Mouse (Mus musculus): ENCODE results near the gene Pi4ka. TPM values are rescaled to one million over a fixed set of nuclear protein-coding genes. Genes with fewer than 3 reads are reported as not detected.
"Not testable (repeated sequence)": the region's sequence is repeated elsewhere in the genome, so short reads cannot be mapped to it uniquely, and the experiment has no call there.

Pi4ka gene
- polyA plus RNA-seq, 1 experiment from 2014 or later, result 29.7 TPM

GRCm38 (mm10) chr16:17239409-17239808 is 166.7 kb downstream of the Pi4ka start:
- no peak for ATAC-seq (replicated peaks; ENCODE audit: low FRiP score)
- Histone ChIP-seq H3K27me3 (replicated peaks; ENCODE audit: control insufficient read depth, insufficient read depth, low read length) (no peaks in the 10 kb centered on the region), H3K4me2 (no peak overlapping the region), H3K27ac (ENCODE audit: low read depth, low read length) (no peak overlapping the region), H3K4me3 (ENCODE audit: low read depth, low read length) (no peak overlapping the region), H3K9ac (ENCODE audit: low read depth, low read length) (no peak overlapping the region), H3K4me1 (replicated peaks; ENCODE audit: control insufficient read depth, insufficient read depth, low read length) (peaks cover 72% of the 10 kb centered on the region), H3K36me3 (ENCODE audit: control insufficient read depth, insufficient read depth, low read length) (no peaks in the 10 kb centered on the region), H3K9me3 (ENCODE audit: control insufficient read depth, low read length) (no peaks in the 10 kb centered on the region)
- WGBS, result 79% methylated on average over 2 of the region's 2 CpGs
- DNase-seq (ENCODE audit: low spot score), result no peak

- DNase-seq (ENCODE audit: low spot score) (no peak), ATAC-seq (replicated peaks; ENCODE audit: low FRiP score) (peak; percentile 65)
- H3K36me3 ChIP-seq (ENCODE audit: control insufficient read depth, insufficient read depth, low read length), result no peaks in the 10 kb centered on the region
- H3K4me1 ChIP-seq (replicated peaks; ENCODE audit: control insufficient read depth, insufficient read depth, low read length), result peaks cover 69% of the 10 kb centered on the region
- H3K9me3 ChIP-seq (ENCODE audit: control insufficient read depth, low read length), result no peaks in the 10 kb centered on the region
- WGBS, result 37% methylated on average over 3 of the region's 3 CpGs
- H3K4me2 ChIP-seq, result peak overlapping the region; percentile 31
- H3K9ac ChIP-seq (ENCODE audit: low read depth, low read length), result no peak overlapping the region
- H3K4me3 ChIP-seq (ENCODE audit: low read depth, low read length), result no peak overlapping the region
- H3K27me3 ChIP-seq (replicated peaks; ENCODE audit: control insufficient read depth, insufficient read depth, low read length), result no peaks in the 10 kb centered on the region
- H3K27ac ChIP-seq (ENCODE audit: low read depth, low read length), result peak overlapping the region; percentile 9; the same call in 1 of the 2 replicates
These were observed 168.5 kb downstream of the Pi4ka start for GRCm38 (mm10) chr16:17237634-17238033.

GRCm38 (mm10) chr16:17234916-17235665 is 171.0 kb downstream of the Pi4ka start:
- Histone ChIP-seq H3K27me3 (replicated peaks; ENCODE audit: control insufficient read depth, insufficient read depth, low read length) (no peaks in the 10 kb centered on the region), H3K9ac (ENCODE audit: low read depth, low read length) (peak overlapping the region; percentile 89), H3K27ac (ENCODE audit: low read depth, low read length) (peak overlapping the region; percentile 77; the same call in 1 of the 2 replicates), H3K4me3 (ENCODE audit: low read depth, low read length) (peak overlapping the region; percentile 82), H3K9me3 (ENCODE audit: control insufficient read depth, low read length) (no peaks in the 10 kb centered on the region), H3K4me2 (peak overlapping the region; percentile 95), H3K36me3 (ENCODE audit: control insufficient read depth, insufficient read depth, low read length) (no peaks in the 10 kb centered on the region), H3K4me1 (replicated peaks; ENCODE audit: control insufficient read depth, insufficient read depth, low read length) (peaks cover 63% of the 10 kb centered on the region)
- 48% methylated on average over 9 of the region's 9 CpGs for WGBS
- ATAC-seq (replicated peaks; ENCODE audit: low FRiP score) (no peak), DNase-seq (ENCODE audit: low spot score) (no peak)

GRCm38 (mm10) chr16:17234499-17234895 is 171.6 kb downstream of the Pi4ka start:
- ATAC-seq (replicated peaks; ENCODE audit: low FRiP score), result no peak
- peak overlapping the region; percentile 82 for H3K4me3 ChIP-seq (ENCODE audit: low read depth, low read length)
- peak overlapping the region; percentile 89 for H3K9ac ChIP-seq (ENCODE audit: low read depth, low read length)
- H3K9me3 ChIP-seq (ENCODE audit: control insufficient read depth, low read length), result no peaks in the 10 kb centered on the region
- peaks cover 57% of the 10 kb centered on the region for H3K4me1 ChIP-seq (replicated peaks; ENCODE audit: control insufficient read depth, insufficient read depth, low read length)
- peak overlapping the region; percentile 77; the same call in 1 of the 2 replicates for H3K27ac ChIP-seq (ENCODE audit: low read depth, low read length)
- peak; percentile 60 for DNase-seq (ENCODE audit: low spot score)
- H3K4me2 ChIP-seq, result peak overlapping the region; percentile 95
- 1% methylated on average over 12 of the region's 12 CpGs for WGBS
- no peaks in the 10 kb centered on the region for H3K27me3 ChIP-seq (replicated peaks; ENCODE audit: control insufficient read depth, insufficient read depth, low read length)
- H3K36me3 ChIP-seq (ENCODE audit: control insufficient read depth, insufficient read depth, low read length), result no peaks in the 10 kb centered on the region

GRCm38 (mm10) chr16:17233702-17234498 is 172.2 kb downstream of the Pi4ka start:
- peak overlapping the region; percentile 82 for H3K4me3 ChIP-seq (ENCODE audit: low read depth, low read length)
- under 1% methylated on average over 60 of the region's 62 CpGs for WGBS
- no peaks in the 10 kb centered on the region for H3K9me3 ChIP-seq (ENCODE audit: control insufficient read depth, low read length)

GRCm38 (mm10) chr16:17232794-17233701 is 173.1 kb downstream of the Pi4ka start, which contains the start of gene Hic2:
Gene Hic2 (plus strand): TSS chr16:17233572.
- peak within 1 kb of the TSS; percentile 89 for H3K9ac ChIP-seq (ENCODE audit: low read depth, low read length)
- no peaks in the 10 kb centered on the region for H3K27me3 ChIP-seq (replicated peaks; ENCODE audit: control insufficient read depth, insufficient read depth, low read length)
- H3K36me3 ChIP-seq (ENCODE audit: control insufficient read depth, insufficient read depth, low read length), result no peaks in the 10 kb centered on the region
- H3K4me1 ChIP-seq (replicated peaks; ENCODE audit: control insufficient read depth, insufficient read depth, low read length), result peaks cover 42% of the 10 kb centered on the region
- no peaks in the 10 kb centered on the region for H3K9me3 ChIP-seq (ENCODE audit: control insufficient read depth, low read length)
- 2% methylated on average over 59 of the region's 59 CpGs for WGBS
- peak; percentile 95 for DNase-seq (ENCODE audit: low spot score)
- H3K4me3 ChIP-seq (ENCODE audit: low read depth, low read length), result peak within 1 kb of the TSS; percentile 82
- ATAC-seq (replicated peaks; ENCODE audit: low FRiP score), result peak; percentile 92
- H3K4me2 ChIP-seq, result peak within 1 kb of the TSS; percentile 95
- H3K27ac ChIP-seq (ENCODE audit: low read depth, low read length), result peak within 1 kb of the TSS; percentile 77

More at GRCm38 (mm10) chr16:17233702-17234498, 172.2 kb downstream of the Pi4ka start:
- Histone ChIP-seq H3K4me2 (peak overlapping the region; percentile 95), H3K9ac (ENCODE audit: low read depth, low read length) (peak overlapping the region; percentile 89), H3K4me1 (replicated peaks; ENCODE audit: control insufficient read depth, insufficient read depth, low read length) (peaks cover 51% of the 10 kb centered on the region), H3K27ac (ENCODE audit: low read depth, low read length) (peak overlapping the region; percentile 77), H3K27me3 (replicated peaks; ENCODE audit: control insufficient read depth, insufficient read depth, low read length) (no peaks in the 10 kb centered on the region), H3K36me3 (ENCODE audit: control insufficient read depth, insufficient read depth, low read length) (no peaks in the 10 kb centered on the region)
- DNase-seq (ENCODE audit: low spot score), result peak; percentile 79
- ATAC-seq (replicated peaks; ENCODE audit: low FRiP score), result peak; percentile 40

GRCm38 (mm10) chr16:17231523-17231922 is 174.6 kb downstream of the Pi4ka start:
- DNase-seq (ENCODE audit: low spot score); H3K4me3 ChIP-seq (ENCODE audit: low read depth, low read length); H3K27me3 ChIP-seq (replicated peaks; ENCODE audit: control insufficient read depth, insufficient read depth, low read length); H3K4me2 ChIP-seq; H3K9me3 ChIP-seq (ENCODE audit: control insufficient read depth, low read length); H3K9ac ChIP-seq (ENCODE audit: low read depth, low read length); H3K27ac ChIP-seq (ENCODE audit: low read depth, low read length); ATAC-seq (replicated peaks; ENCODE audit: low FRiP score); H3K36me3 ChIP-seq (ENCODE audit: control insufficient read depth, insufficient read depth, low read length): not testable (repeated sequence)
- peaks cover 27% of the 10 kb centered on the region for H3K4me1 ChIP-seq (replicated peaks; ENCODE audit: control insufficient read depth, insufficient read depth, low read length)
- WGBS, result 90% methylated on average over 2 of the region's 2 CpGs

Measured in liver, embryonic 11.5 days (tissue).